Mouse (Mus musculus) brain, embryonic 14.5 days (tissue): ENCODE measurements around the gene 1110008P14Rik.

Experiments used
- CTCF ChIP-seq: fragments of 200-500 bp; IDR thresholded peaks from 2 replicates; pipeline ENCODE4 v1.5.1; 2012; ENCODE audit warnings: inconsistent platforms, mild to moderate bottlenecking, moderate library complexity, borderline replicate concordance; ENCODE audit not compliant: insufficient read depth, insufficient read length; ENCODE audit errors: extremely low read depth
- POLR2A ChIP-seq: fragments of 200-500 bp; IDR thresholded peaks from 2 replicates; pipeline ENCODE4 v1.6.1; 2012; ENCODE audit warnings: mild to moderate bottlenecking, inconsistent platforms, borderline replicate concordance; ENCODE audit not compliant: poor library complexity, insufficient read depth, insufficient read length, severe bottlenecking; ENCODE audit errors: extremely low read depth

DNA sequence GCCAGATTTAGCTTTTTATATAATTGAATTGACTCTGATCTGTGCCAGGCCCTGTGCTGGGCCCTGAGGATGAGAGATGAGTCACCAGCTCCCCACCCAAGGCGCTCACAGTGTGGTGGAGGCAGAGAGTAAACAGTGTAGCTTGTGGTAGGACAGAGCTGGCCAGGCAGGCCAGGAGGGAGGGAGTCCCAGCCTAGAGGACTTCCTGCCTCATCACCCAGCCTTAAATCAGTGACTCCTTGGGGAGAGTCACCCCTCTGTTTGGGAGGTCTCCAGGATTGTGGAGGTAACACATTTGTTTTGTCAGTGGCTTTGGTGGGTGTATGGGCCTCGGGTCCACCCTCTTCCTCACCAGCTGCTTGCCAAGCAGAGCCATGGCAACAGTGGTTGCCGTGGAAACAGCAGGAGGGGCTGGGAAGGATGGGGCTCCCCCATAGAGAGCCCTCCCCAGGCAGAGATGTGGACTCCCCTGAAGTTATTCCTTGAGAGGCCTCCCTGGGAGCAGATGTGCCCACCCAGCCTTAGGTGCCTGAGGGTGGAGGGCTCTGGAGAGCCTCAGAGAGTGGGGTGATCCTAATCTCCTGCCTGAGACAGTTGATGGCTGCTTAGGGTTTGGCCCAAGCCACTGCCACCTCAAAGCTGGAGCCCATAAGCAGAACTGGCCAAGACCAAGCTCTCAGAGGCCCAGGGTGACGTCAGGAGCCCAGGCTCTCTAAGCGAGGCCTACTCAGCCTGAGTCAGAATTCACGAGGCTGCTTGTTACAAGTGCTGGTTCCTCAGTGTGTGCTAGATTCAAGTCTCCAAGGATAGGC, 39.0 kb downstream of the 1110008P14Rik start:
- TF ChIP-seq CTCF (no peak), POLR2A (no peak)
